Mouse (Mus musculus): ENCODE measurements at regions not wholly inside any gene's neighbourhood (a gene's known extent, or its start where the extent isn't known, plus 50 kb on each side); places are given as distances from the start of the nearest gene placed in this dataset.

DNA sequence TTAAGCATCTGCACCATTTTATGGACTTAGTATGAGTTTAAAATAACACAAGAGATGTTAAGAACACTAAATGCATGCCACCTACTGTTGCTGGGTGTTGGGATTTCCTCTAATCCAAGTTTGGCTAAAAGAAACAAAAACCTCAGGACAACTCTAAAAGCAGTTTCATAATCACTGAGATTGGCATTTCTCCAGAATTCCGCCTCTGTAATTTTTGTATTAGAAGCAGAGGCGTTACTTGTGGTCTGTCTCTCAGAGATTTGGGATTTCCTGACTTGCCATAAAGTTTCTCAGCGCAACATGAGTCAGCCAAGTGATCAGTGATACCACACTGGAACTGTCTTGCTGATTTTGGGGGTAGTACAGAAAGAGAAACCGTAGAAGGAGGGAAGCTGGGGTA, 238.0 kb upstream of the Igfbp3 start:
- no peak for TF ChIP-seq POLR2A (IDR thresholded peaks at IDR 0.05; ENCODE audit: insufficient read depth, low read depth, low read length)
- no peak for TF ChIP-seq CTCF (IDR thresholded peaks at IDR 0.05)

Measured in heart, adult 2 months (tissue).